Mouse (Mus musculus): ENCODE measurements around the gene Gm49027. TPM values are rescaled to one million over a fixed set of nuclear protein-coding genes. Genes with fewer than 3 reads are reported as not detected.

Gene Gm49027
- 0.14 and 0.55 TPM in 2 replicates for polyA plus RNA-seq (2014; fragmentation: Nextera tagmentation; extraction: Ambion mirVana)

DNA sequence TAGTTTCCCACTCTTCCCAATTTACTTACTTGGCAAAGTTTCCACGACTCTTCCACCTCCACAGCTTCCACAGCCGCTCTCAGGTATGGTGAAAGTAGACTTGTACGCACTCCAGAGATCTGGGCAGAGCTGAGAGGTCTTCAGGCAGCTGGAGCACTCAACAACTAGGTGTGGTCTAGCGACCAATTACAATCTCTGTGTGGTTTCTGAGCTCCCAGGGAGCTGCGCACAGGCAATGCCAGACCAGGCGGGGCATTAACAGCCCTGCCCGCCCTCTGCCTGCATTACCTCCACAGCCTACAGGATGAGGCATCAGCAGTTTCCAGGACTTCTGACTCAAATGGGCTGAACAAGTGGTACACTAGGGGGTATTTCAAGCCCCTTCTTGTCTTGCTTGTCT lies at the start of gene Gm49027:
Gene Gm49027 (minus strand): TSS at position 208 of the 400 bp plus-strand sequence.
- no peak within 1 kb of the TSS for H3K27ac ChIP-seq (replicated peaks; ENCODE audit: low read depth, low read length)
- DNase-seq (ENCODE audit: low spot score) (no peak), ATAC-seq (ENCODE audit: insufficient number of reproducible peaks, low FRiP score, low TSS enrichment, low read depth) (no peak)
- no peaks in the 10 kb centered on the region for H3K9me3 ChIP-seq (ENCODE audit: control insufficient read depth, low read length)
- 86% methylated on average over 7 of the region's 7 CpGs for WGBS
- H3K4me3 ChIP-seq (ENCODE audit: low read depth, low read length), result peak within 1 kb of the TSS; percentile 95
- H3K36me3 ChIP-seq (ENCODE audit: control insufficient read depth, insufficient read depth, low read length), result 0 out of 2 replicates have a peak, but pooled peaks cover 3% of the 10 kb centered on the region
- peaks cover 15% of the 10 kb centered on the region for H3K4me1 ChIP-seq (ENCODE audit: control insufficient read depth, insufficient read depth, low read length)
- H3K9ac ChIP-seq (ENCODE audit: low read length), result no peak within 1 kb of the TSS
- peak within 1 kb of the TSS; percentile 94 for H3K4me2 ChIP-seq (ENCODE audit: low read depth, severe bottlenecking)
- no peaks in the 10 kb centered on the region for H3K27me3 ChIP-seq (ENCODE audit: control insufficient read depth, insufficient read depth, low read length)

DNA sequence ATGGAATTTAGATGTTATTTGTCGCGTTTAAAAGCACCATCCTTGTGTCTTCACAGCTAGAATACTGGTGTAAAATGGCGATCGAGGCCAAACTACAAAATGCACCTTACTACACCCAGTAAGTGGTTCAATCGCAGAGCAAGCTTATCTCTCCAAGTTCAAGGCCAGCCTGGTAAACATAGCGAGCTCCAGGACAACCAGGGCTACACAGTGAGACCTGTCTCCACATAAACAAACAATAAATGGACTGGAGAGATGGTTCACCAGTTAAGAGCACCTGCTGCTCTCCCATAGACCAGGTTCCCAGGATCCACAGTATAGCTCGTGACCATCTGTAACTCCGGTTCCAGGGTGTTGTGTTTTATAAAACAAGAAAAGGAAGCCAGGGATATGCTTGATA lies 48.1 kb upstream of the Gm49027 start:
- Histone ChIP-seq H3K27ac (replicated peaks; ENCODE audit: low read depth, low read length) (no peak overlapping the region), H3K4me1 (ENCODE audit: control insufficient read depth, insufficient read depth, low read length) (no peaks in the 10 kb centered on the region), H3K4me2 (ENCODE audit: low read depth, severe bottlenecking) (peak overlapping the region; percentile 32), H3K9ac (ENCODE audit: low read length) (no peak overlapping the region), H3K4me3 (ENCODE audit: low read depth, low read length) (peak overlapping the region; percentile 87; the same call in 1 of the 2 replicates), H3K27me3 (ENCODE audit: control insufficient read depth, insufficient read depth, low read length) (no peaks in the 10 kb centered on the region), H3K9me3 (ENCODE audit: control insufficient read depth, low read length) (no peaks in the 10 kb centered on the region), H3K36me3 (ENCODE audit: control insufficient read depth, insufficient read depth, low read length) (no peaks in the 10 kb centered on the region; the same call in 1 of the 2 replicates)
- 64% methylated on average over 8 of the region's 8 CpGs for WGBS
- DNase-seq (ENCODE audit: low spot score) (peak; percentile 21), ATAC-seq (ENCODE audit: insufficient number of reproducible peaks, low FRiP score, low TSS enrichment, low read depth) (peak; percentile 13; the same call in 1 of the 2 replicates)

DNA sequence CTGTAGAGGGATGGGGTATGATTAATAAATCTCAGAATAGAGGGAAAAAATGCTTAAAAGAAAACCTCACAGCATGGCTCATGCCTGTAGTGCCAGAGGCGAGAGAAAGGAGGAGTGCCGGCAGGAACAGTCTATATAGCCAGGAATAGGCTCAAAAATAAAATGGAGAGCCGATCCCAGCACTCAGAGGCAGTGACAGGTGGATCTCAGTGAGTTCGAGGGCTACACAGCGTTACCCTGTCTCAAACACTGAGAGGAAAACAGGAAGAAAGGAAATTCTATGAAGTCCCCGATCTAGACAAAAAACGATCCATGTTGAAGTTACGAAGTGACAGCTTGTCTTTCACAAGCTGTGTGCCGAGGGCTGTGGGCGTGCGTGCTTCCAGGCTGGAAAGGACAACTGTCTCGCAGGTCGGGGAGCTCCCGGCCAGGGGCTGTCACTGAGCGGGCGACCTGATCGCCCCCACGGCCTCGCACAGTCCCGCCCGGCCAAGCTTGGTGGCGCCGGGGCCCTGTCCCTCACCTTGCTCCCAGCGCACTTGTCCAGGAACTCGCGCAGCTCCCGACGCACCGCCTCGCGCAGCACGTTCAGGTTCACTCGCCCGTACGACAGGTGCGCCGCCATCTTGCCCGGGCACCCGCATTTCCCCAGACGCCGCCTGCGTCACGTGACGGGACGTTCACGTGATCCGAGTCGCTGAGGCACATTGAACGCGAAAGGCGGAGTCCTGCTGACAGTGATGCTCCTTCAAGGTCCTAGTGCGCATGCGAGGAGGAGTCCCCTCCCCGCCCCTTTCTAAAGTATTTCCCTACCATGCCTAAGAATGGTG lies 47.3 kb upstream of the Gm49027 start, which contains the start of gene Vps33a:
Gene Vps33a (minus strand): TSS at position 682 of the 830 bp plus-strand sequence.
- DNase-seq (ENCODE audit: low spot score), result peak; percentile 100

DNA sequence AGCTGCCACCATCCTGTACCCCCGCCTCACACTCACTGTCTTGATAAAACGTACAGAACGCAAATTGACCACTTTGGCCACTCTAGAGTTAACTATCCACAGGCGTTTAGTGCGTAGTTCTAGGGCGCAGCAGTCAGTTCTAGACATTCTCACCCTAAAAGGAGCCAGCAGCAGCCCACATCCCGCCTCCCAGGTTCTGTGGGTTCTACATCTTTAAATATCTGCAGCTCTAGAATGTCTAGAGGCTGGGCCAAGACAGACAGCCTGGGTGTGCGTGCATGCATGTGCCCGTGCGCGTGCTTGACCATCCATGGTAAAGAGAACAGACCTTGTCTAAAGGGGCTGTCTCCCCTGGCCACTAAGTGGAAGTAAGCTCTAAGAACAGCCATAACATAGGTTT lies 35.8 kb upstream of the Gm49027 start:
- Histone ChIP-seq H3K27ac (replicated peaks; ENCODE audit: low read depth, low read length) (no peak overlapping the region), H3K4me3 (ENCODE audit: low read depth, low read length) (no peak overlapping the region), H3K4me2 (ENCODE audit: low read depth, severe bottlenecking) (no peak overlapping the region), H3K4me1 (ENCODE audit: control insufficient read depth, insufficient read depth, low read length) (no peaks in the 10 kb centered on the region), H3K9me3 (ENCODE audit: control insufficient read depth, low read length) (no peaks in the 10 kb centered on the region), H3K9ac (ENCODE audit: low read length) (no peak overlapping the region), H3K27me3 (ENCODE audit: control insufficient read depth, insufficient read depth, low read length) (no peaks in the 10 kb centered on the region), H3K36me3 (ENCODE audit: control insufficient read depth, insufficient read depth, low read length) (peaks cover 9% of the 10 kb centered on the region)
- 95% methylated on average over 11 of the region's 11 CpGs for whole genome bisulfite sequencing
- ATAC-seq (ENCODE audit: insufficient number of reproducible peaks, low FRiP score, low TSS enrichment, low read depth) (no peak), DNase-seq (ENCODE audit: low spot score) (no peak)

More for the DNA sequence above, 47.3 kb upstream of the Gm49027 start, which contains the start of gene Vps33a:
- peak; percentile 87 for ATAC-seq (ENCODE audit: insufficient number of reproducible peaks, low FRiP score, low TSS enrichment, low read depth)
- H3K27me3 ChIP-seq (ENCODE audit: control insufficient read depth, insufficient read depth, low read length), result no peaks in the 10 kb centered on the region
- peak within 1 kb of the TSS; percentile 74 for H3K9ac ChIP-seq (ENCODE audit: low read length)
- no peak within 1 kb of the TSS for H3K27ac ChIP-seq (replicated peaks; ENCODE audit: low read depth, low read length)
- no peaks in the 10 kb centered on the region for H3K4me1 ChIP-seq (ENCODE audit: control insufficient read depth, insufficient read depth, low read length)
- H3K36me3 ChIP-seq (ENCODE audit: control insufficient read depth, insufficient read depth, low read length), result no peaks in the 10 kb centered on the region; the same call in 1 of the 2 replicates
- H3K4me3 ChIP-seq (ENCODE audit: low read depth, low read length), result peak within 1 kb of the TSS; percentile 87
- WGBS, result under 1% methylated on average over 54 of the region's 54 CpGs
- H3K4me2 ChIP-seq (ENCODE audit: low read depth, severe bottlenecking), result peak within 1 kb of the TSS; percentile 76
- H3K9me3 ChIP-seq (ENCODE audit: control insufficient read depth, low read length), result no peaks in the 10 kb centered on the region

DNA sequence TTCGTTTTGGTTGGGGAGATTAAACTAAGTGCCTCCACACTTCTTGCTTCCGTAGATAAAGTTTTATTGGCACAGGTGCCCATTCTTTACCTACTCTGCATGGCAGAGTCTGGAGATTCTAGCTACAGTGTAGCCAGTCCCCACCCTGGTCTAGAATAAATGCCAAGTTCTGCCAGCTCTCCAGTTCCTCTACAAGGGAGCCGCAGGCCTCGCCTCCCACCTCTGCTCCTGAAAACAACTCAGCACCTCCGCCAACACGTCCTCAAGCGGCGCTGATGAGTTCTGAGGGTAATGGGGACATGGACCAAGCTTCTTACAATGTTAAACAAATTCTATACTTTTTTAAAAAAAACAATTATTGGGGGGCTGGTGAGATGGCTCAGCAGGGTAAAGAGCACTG lies 34.3 kb upstream of the Gm49027 start:
- no peak overlapping the region for H3K4me3 ChIP-seq (ENCODE audit: low read depth, low read length)
- peaks cover 9% of the 10 kb centered on the region; the same call in 1 of the 2 replicates for H3K36me3 ChIP-seq (ENCODE audit: control insufficient read depth, insufficient read depth, low read length)
- H3K4me1 ChIP-seq (ENCODE audit: control insufficient read depth, insufficient read depth, low read length), result no peaks in the 10 kb centered on the region
- no peak overlapping the region for H3K27ac ChIP-seq (replicated peaks; ENCODE audit: low read depth, low read length)
- H3K9me3 ChIP-seq (ENCODE audit: control insufficient read depth, low read length), result no peaks in the 10 kb centered on the region
- WGBS, result 95% methylated on average over 8 of the region's 8 CpGs
- no peak overlapping the region for H3K4me2 ChIP-seq (ENCODE audit: low read depth, severe bottlenecking)
- ATAC-seq (ENCODE audit: insufficient number of reproducible peaks, low FRiP score, low TSS enrichment, low read depth), result no peak
- H3K27me3 ChIP-seq (ENCODE audit: control insufficient read depth, insufficient read depth, low read length), result no peaks in the 10 kb centered on the region
- no peak for DNase-seq (ENCODE audit: low spot score)
- H3K9ac ChIP-seq (ENCODE audit: low read length), result no peak overlapping the region

DNA sequence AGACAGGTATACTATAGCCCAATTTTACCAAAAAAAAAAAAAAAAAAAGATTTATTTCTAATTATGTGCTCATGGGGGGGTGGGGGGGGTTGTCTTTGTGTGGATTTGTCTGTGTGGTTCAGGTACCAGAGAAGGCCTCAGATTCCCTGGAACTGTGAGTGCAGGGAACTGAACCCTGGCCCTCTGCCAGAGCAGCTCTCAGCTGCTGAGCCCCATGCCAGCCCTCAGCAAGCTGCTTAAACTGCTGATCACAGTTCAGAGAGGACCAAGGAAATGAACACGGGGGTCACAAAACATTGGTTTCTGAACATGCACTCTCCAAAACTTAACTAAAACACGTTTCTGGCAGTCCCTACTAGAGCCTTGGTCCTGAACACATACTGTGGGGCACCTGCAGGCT lies 31.2 kb upstream of the Gm49027 start:
- Histone ChIP-seq H3K36me3 (ENCODE audit: control insufficient read depth, insufficient read depth, low read length) (peaks cover 6% of the 10 kb centered on the region; the same call in 1 of the 2 replicates), H3K9ac (ENCODE audit: low read length) (no peak overlapping the region), H3K4me2 (ENCODE audit: low read depth, severe bottlenecking) (no peak overlapping the region), H3K4me1 (ENCODE audit: control insufficient read depth, insufficient read depth, low read length) (no peaks in the 10 kb centered on the region), H3K27ac (replicated peaks; ENCODE audit: low read depth, low read length) (no peak overlapping the region), H3K4me3 (ENCODE audit: low read depth, low read length) (no peak overlapping the region), H3K27me3 (ENCODE audit: control insufficient read depth, insufficient read depth, low read length) (no peaks in the 10 kb centered on the region), H3K9me3 (ENCODE audit: control insufficient read depth, low read length) (no peaks in the 10 kb centered on the region)
- ATAC-seq (ENCODE audit: insufficient number of reproducible peaks, low FRiP score, low TSS enrichment, low read depth) (no peak), DNase-seq (ENCODE audit: low spot score) (no peak)
- WGBS, result 81% methylated on average over 2 of the region's 2 CpGs

DNA sequence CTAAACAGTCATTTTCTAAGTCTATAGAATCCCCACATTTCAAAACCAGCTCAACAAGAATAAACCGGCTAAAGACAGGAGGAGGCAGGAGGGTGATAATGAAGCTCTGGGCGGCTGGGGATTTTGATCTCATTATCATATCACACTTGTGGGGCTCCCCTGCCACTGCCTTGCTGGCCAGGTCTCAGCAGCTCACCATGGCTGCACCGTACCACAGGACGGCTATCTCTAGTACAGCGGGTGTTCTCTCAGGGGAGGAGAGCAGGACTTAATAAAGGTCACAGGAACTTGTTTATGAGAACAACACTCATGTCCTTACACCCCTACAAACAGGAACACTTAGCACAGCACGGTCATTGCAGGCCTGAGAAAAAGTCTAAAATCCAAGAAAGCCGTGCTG lies 30.4 kb upstream of the Gm49027 start:
- Histone ChIP-seq H3K4me2 (ENCODE audit: low read depth, severe bottlenecking) (no peak overlapping the region), H3K9me3 (ENCODE audit: control insufficient read depth, low read length) (no peaks in the 10 kb centered on the region), H3K27me3 (ENCODE audit: control insufficient read depth, insufficient read depth, low read length) (no peaks in the 10 kb centered on the region), H3K4me1 (ENCODE audit: control insufficient read depth, insufficient read depth, low read length) (no peaks in the 10 kb centered on the region), H3K9ac (ENCODE audit: low read length) (no peak overlapping the region), H3K36me3 (ENCODE audit: control insufficient read depth, insufficient read depth, low read length) (peaks cover 4% of the 10 kb centered on the region; the same call in 1 of the 2 replicates), H3K4me3 (ENCODE audit: low read depth, low read length) (no peak overlapping the region), H3K27ac (replicated peaks; ENCODE audit: low read depth, low read length) (no peak overlapping the region)
- no peak for ATAC-seq (ENCODE audit: insufficient number of reproducible peaks, low FRiP score, low TSS enrichment, low read depth)
- DNase-seq (ENCODE audit: low spot score), result no peak
- WGBS, result 92% methylated on average over 7 of the region's 7 CpGs

DNA sequence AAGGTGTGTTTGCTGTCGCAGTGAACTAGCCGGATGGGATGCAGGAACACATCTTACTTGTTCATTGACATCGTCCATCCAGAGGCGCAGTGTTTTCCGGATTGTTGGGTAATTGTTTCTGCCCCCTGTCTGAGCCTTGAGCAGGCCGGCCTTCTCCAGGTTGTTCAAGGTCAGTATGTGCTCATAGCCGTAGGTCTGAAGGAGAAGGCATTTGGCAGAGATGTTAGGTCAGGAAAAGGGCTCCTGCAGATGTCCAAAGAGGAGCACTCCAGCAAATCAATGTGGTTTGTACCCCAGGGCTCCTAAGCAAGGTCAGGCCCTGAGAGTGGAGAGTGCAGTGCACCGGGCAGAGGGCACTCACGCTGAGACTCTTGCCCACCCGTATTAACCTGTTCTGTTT lies 8.5 kb upstream of the Gm49027 start:
- ATAC-seq (ENCODE audit: insufficient number of reproducible peaks, low FRiP score, low TSS enrichment, low read depth) (no peak), DNase-seq (ENCODE audit: low spot score) (no peak)
- H3K4me1 ChIP-seq (ENCODE audit: control insufficient read depth, insufficient read depth, low read length), result no peaks in the 10 kb centered on the region
- H3K36me3 ChIP-seq (ENCODE audit: control insufficient read depth, insufficient read depth, low read length), result peaks cover 18% of the 10 kb centered on the region
- no peak overlapping the region for H3K27ac ChIP-seq (replicated peaks; ENCODE audit: low read depth, low read length)
- no peaks in the 10 kb centered on the region for H3K27me3 ChIP-seq (ENCODE audit: control insufficient read depth, insufficient read depth, low read length)
- no peak overlapping the region for H3K4me2 ChIP-seq (ENCODE audit: low read depth, severe bottlenecking)
- 95% methylated on average over 10 of the region's 10 CpGs for WGBS
- H3K9ac ChIP-seq (ENCODE audit: low read length), result no peak overlapping the region
- no peak overlapping the region for H3K4me3 ChIP-seq (ENCODE audit: low read depth, low read length)
- H3K9me3 ChIP-seq (ENCODE audit: control insufficient read depth, low read length), result no peaks in the 10 kb centered on the region
